Mouse (Mus musculus): Measurements from ENCODE around the gene Tnfsf4. TPM values are rescaled to one million over a fixed set of nuclear protein-coding genes. Genes with fewer than 3 reads are reported as not detected.

Gene Tnfsf4
- polyA plus RNA-seq, 1 experiment from 2014 or later, result 0.05 TPM

- Histone ChIP-seq H3K36me3 (no peaks in the 10 kb centered on the region), H3K4me1 (replicated peaks) (no peaks in the 10 kb centered on the region), H3K9ac (no peak overlapping the region), H3K27ac (no peak overlapping the region), H3K27me3 (no peaks in the 10 kb centered on the region), H3K4me3 (replicated peaks) (no peak overlapping the region), H3K4me2 (no peak overlapping the region), H3K9me3 (replicated peaks) (no peaks in the 10 kb centered on the region)
- DNase-seq (no peak), ATAC-seq (ENCODE audit: low read depth) (no peak)
- WGBS (ENCODE audit: insufficient replicate concordance), result 50% methylated on average over 2 of the region's 2 CpGs
These were observed 68.3 kb downstream of the Tnfsf4 start for GRCm38 (mm10) chr1:161463388-161464085.

Other genes starting within 250 kb of the Tnfsf4 start
- not detected in 2 replicates for gene Tex50, start 236.1 kb upstream of the Tnfsf4 start, polyA plus RNA-seq (2015; fragmentation: Nextera tagmentation; extraction: Ambion mirVana)
- gene Prdx6, start 144.2 kb upstream of the Tnfsf4 start, polyA plus RNA-seq (2015; fragmentation: Nextera tagmentation; extraction: Ambion mirVana), result 457 and 472 TPM in 2 replicates
- gene Tnfsf18, start 99.2 kb downstream of the Tnfsf4 start, polyA plus RNA-seq (2015; fragmentation: Nextera tagmentation; extraction: Ambion mirVana), result not detected in 2 replicates